Mouse (Mus musculus) urinary bladder, postnatal 10 days (tissue): ENCODE measurements at regions not wholly inside any gene's neighbourhood (a gene's known extent, or its start where the extent isn't known, plus 50 kb on each side); places are given as distances from the start of the nearest gene placed in this dataset.

Source experiments
- DNase-seq: peaks from one replicate; pipeline ENCODE4 v3.0.0; 2022; ENCODE audit warnings: low spot score

- DNase-seq, result no peak
Observed at GRCm38 (mm10) chr7:70756676-70757075, 390.1 kb upstream of the Nr2f2 start.

- no peak for DNase-seq
Observed at GRCm38 (mm10) chr7:70754826-70755225, 388.3 kb upstream of the Nr2f2 start.

- no peak for DNase-seq
Observed at GRCm38 (mm10) chr7:70752802-70753218, 386.3 kb upstream of the Nr2f2 start.

- DNase-seq, result no peak
Observed at GRCm38 (mm10) chr7:70748884-70749283, 382.3 kb upstream of the Nr2f2 start.

GRCm38 (mm10) chr7:70748345-70748744 is 381.8 kb upstream of the Nr2f2 start:
- DNase-seq, result no peak

- DNase-seq, result no peak
Observed at GRCm38 (mm10) chr7:70744296-70744695, 377.8 kb upstream of the Nr2f2 start.

GRCm38 (mm10) chr7:70735591-70735990 is 369.1 kb upstream of the Nr2f2 start:
- no peak for DNase-seq

GRCm38 (mm10) chr7:70733501-70733900 is 367.0 kb upstream of the Nr2f2 start:
- no peak for DNase-seq

- DNase-seq, result no peak
Observed at GRCm38 (mm10) chr7:70729896-70730295, 363.4 kb upstream of the Nr2f2 start.

GRCm38 (mm10) chr7:70718149-70718765 is 351.7 kb upstream of the Nr2f2 start:
- DNase-seq, result no peak

- DNase-seq, result no peak
Observed at GRCm38 (mm10) chr7:70717608-70718007, 351.1 kb upstream of the Nr2f2 start.

- DNase-seq, result no peak
Observed at GRCm38 (mm10) chr7:70716811-70717458, 350.4 kb upstream of the Nr2f2 start.

GRCm38 (mm10) chr7:70712141-70712540 is 345.6 kb upstream of the Nr2f2 start:
- no peak for DNase-seq

GRCm38 (mm10) chr7:70706281-70706680 is 339.7 kb upstream of the Nr2f2 start:
- no peak for DNase-seq

- DNase-seq, result no peak
Observed at GRCm38 (mm10) chr7:70703784-70704183, 337.2 kb upstream of the Nr2f2 start.

GRCm38 (mm10) chr7:70700461-70700860 is 333.9 kb upstream of the Nr2f2 start:
- no peak for DNase-seq

- DNase-seq, result no peak
Observed at GRCm38 (mm10) chr7:70699391-70699790, 332.9 kb upstream of the Nr2f2 start.

- no peak for DNase-seq
Observed at GRCm38 (mm10) chr7:70698986-70699385, 332.5 kb upstream of the Nr2f2 start.

- DNase-seq, result no peak
Observed at GRCm38 (mm10) chr7:70692160-70692559, 325.6 kb upstream of the Nr2f2 start.

GRCm38 (mm10) chr7:70690845-70691244 is 324.3 kb upstream of the Nr2f2 start:
- DNase-seq, result no peak

- DNase-seq, result no peak
Observed at GRCm38 (mm10) chr7:70669065-70669464, 302.5 kb upstream of the Nr2f2 start.

GRCm38 (mm10) chr7:70660162-70660561 is 293.6 kb upstream of the Nr2f2 start:
- DNase-seq, result no peak

GRCm38 (mm10) chr7:70649760-70650377 is 283.3 kb upstream of the Nr2f2 start:
- no peak for DNase-seq

GRCm38 (mm10) chr7:70646801-70647200 is 280.3 kb upstream of the Nr2f2 start:
- DNase-seq, result no peak
